Mouse (Mus musculus) liver, embryonic 14.5 days (tissue): Measurements from ENCODE around the gene Tmtc1. TPM values are rescaled to one million over a fixed set of nuclear protein-coding genes. Genes with fewer than 3 reads are reported as not detected.

Experiments used
- ATAC-seq: fragments of 200-750 bp; cut with Nextera tagmentation; 2 replicates; pipeline ENCODE4 v1.8.0; 2017; ENCODE audit warnings: moderate number of reproducible peaks, mild to moderate bottlenecking, moderate library complexity; ENCODE audit not compliant: insufficient read depth
- DNase-seq, 3 experiments: peaks; one replicate each; pipeline ENCODE4 v3.0.0-alpha.2; 2012 to 2013; ENCODE audit warnings: low read depth in 3 of 3, low spot score in 3 of 3
- H3K27ac ChIP-seq: fragments of 300-500 bp; sonication (generic); 2 replicates; pipeline ENCODE4 v1.5.1; 2014; ENCODE audit warnings: moderate library complexity, mild to moderate bottlenecking, control low read depth, inconsistent platforms
- H3K27me3 ChIP-seq: fragments of 300-500 bp; sonication (generic); 2 replicates; pipeline ENCODE4 v1.6.1; 2014; ENCODE audit warnings: mild to moderate bottlenecking, low read length, moderate library complexity; ENCODE audit not compliant: control insufficient read depth, insufficient read depth
- H3K36me3 ChIP-seq: fragments of 300-500 bp; sonication (generic); replicated peaks from 2 replicates; pipeline ENCODE4 v1.6.1; 2014; ENCODE audit warnings: low read depth; ENCODE audit not compliant: control insufficient read depth, insufficient read depth
- H3K4me1 ChIP-seq, 2 experiments: fragments of 200-500 bp in 1 of 2; fragments of 300-500 bp in 1 of 2; sonication (generic) in 1 of 2; replicated peaks; 2 replicates each; pipeline ENCODE4 v1.6.1; 2012 to 2014; ENCODE audit warnings: antibody characterized with exemption in 1 of 2, inconsistent platforms in 1 of 2, low read length in 1 of 2; ENCODE audit not compliant: control insufficient read depth in 2 of 2, insufficient read depth in 2 of 2
- H3K4me2 ChIP-seq: fragments of 300-500 bp; sonication (generic); 2 replicates; pipeline ENCODE4 v1.6.1; 2014; ENCODE audit warnings: low read depth, mild to moderate bottlenecking, control low read depth, moderate library complexity
- H3K4me3 ChIP-seq, 2 experiments: fragments of 200-500 bp in 1 of 2; fragments of 300-500 bp in 1 of 2; sonication (generic) in 1 of 2; 2 replicates each; pipeline ENCODE4 v1.5.1; 2012 to 2014; ENCODE audit warnings: low read depth in 2 of 2, low read length in 2 of 2, mild to moderate bottlenecking in 2 of 2, control low read depth in 1 of 2, inconsistent platforms in 1 of 2, moderate library complexity in 1 of 2; ENCODE audit not compliant: insufficient read depth in 1 of 2
- H3K9ac ChIP-seq: fragments of 300-500 bp; sonication (generic); replicated peaks from 2 replicates; pipeline ENCODE4 v1.6.1; 2014; ENCODE audit warnings: mild to moderate bottlenecking, control low read depth, moderate library complexity
- H3K9me3 ChIP-seq: fragments of 300-500 bp; sonication (generic); 2 replicates; pipeline ENCODE4 v1.6.1; 2016; ENCODE audit warnings: low read length, mixed read lengths; ENCODE audit not compliant: control insufficient read depth
- CTCF ChIP-seq: IDR thresholded peaks from 2 replicates; pipeline ENCODE4 v1.5.1; 2016; ENCODE audit warnings: antibody characterized with exemption, low read depth, control low read depth
- EP300 ChIP-seq: IDR thresholded peaks from 2 replicates; pipeline ENCODE4 v1.6.1; 2016; ENCODE audit warnings: antibody characterized with exemption, low read depth
- WGBS: fragments of 180-500 bp; shearing (Covaris S2); extraction: QIAGEN DNeasy Blood & Tissue Kit; methylation state at CpG from one replicate; pipeline ENCODE4 v1.1.7; 2014; ENCODE audit not compliant: insufficient replicate concordance; 5-methylcytosine and 5-hydroxymethylcytosine counted together
- polyA plus RNA-seq, 2 experiments: library from polyadenylated mRNA; depleted of rRNA in 1 of 2; stranded (reverse) in 1 of 2; unstranded in 1 of 2; fragments of >200 nt; fragmentation: Nextera tagmentation in 1 of 2; extraction: Ambion mirVana in 1 of 2; gene quantifications; 2 replicates each; pipeline versions ENCODE4 v1.2.1 to v1.2.3; 2012 to 2014

Gene Tmtc1
- polyA plus RNA-seq (2012; rRNA removed) (0.08 and 0.09 TPM in 2 replicates), polyA plus RNA-seq (2014; fragmentation: Nextera tagmentation; extraction: Ambion mirVana) (0.04 and 0.28 TPM in 2 replicates)

DNA sequence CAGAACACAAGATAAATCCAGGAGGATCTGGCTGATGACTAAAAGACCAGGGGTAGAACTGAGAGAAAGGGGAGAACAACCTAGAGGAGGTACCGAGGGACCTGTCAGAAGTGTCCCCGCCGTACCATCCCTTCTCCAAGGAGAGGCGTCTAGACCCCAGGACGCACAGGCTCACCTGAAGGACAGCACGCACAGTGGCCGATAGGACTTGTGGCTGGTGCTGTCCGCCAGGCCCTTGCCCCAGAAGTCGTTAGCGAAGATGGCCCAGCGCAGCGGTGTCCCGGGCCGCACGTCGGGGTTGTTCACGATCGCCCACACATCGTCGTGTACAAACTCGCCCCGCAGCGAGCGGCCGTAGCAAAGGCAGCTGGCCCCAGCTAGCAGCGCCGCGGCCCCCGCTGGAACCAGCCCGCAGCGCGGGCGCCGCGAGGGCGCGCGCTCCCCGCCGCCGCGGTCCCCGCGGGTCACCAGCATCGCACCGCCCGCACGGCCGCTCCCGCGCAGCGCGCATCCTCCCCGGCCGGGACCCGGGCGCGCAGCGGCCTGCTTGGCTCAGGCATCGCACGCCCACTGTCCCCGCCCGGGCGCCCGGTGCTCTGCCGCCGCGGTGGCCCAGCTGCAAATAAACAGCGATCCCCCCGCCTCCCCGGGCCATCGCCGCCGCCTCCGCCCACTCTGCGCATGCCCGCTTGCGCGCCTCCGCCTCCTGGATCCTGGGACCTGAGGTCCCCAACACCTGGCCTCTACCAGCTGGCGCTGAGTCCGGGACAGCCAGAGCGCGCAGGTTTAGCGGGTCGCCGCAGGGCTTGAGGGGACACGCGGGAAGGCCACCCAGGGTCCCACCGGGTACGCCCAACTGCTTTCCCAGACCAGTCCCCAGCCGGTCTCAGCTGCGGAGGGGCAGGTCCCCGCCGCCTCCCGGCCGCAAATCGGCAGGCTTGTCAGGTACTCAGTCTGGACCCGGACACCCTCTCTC, at the start of gene Tmtc1:
TSS of gene Tmtc1 (minus strand) at position 664 of the 976 bp plus-strand sequence.
- Histone ChIP-seq H3K36me3 (no peaks in the 10 kb centered on the region), H3K4me2 (peak within 1 kb of the TSS; percentile 70), H3K27me3 (peaks cover 62% of the 10 kb centered on the region), H3K27ac (no peak within 1 kb of the TSS), H3K4me3 (peak within 1 kb of the TSS; percentile 50 to 53), H3K9me3 (no peaks in the 10 kb centered on the region), H3K9ac (no peak within 1 kb of the TSS), H3K4me1 (no peaks in the 10 kb centered on the region; a peak in 1 of 4 replicates)
- 1% methylated on average over 99 of the region's 99 CpGs for WGBS
- TF ChIP-seq EP300 = no peak
- no peak for TF ChIP-seq CTCF
- peak; percentile 50 for ATAC-seq
- peak in 2 of 3 experiments; percentile 5 to 17 for DNase-seq

DNA sequence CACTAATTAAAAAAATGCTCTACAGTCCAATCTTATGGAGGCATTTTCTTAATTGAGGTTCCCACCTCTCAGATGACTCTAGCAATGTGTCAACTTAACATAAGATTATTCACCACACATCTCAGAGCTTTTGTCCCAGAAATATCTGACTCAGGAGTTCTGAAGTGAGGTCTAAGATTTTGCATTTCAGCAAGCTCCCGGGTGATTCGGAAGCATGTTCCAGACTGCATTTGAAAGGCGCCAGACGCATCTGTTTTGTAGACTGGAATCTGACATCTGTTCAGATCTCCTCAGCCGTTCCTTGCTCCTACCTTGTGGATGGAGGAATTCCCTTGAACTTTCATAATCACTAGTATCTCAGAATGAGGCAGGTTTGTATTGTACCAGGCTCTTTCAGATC, 47.7 kb upstream of the Tmtc1 start:
- Histone ChIP-seq H3K4me2 (no peak overlapping the region), H3K27ac (no peak overlapping the region), H3K9ac (no peak overlapping the region), H3K27me3 (no peaks in the 10 kb centered on the region), H3K36me3 (no peaks in the 10 kb centered on the region), H3K4me1 (no peaks in the 10 kb centered on the region), H3K9me3 (no peaks in the 10 kb centered on the region), H3K4me3 (no peak overlapping the region)
- ATAC-seq (no peak), DNase-seq (no peak)
- WGBS = 79% methylated on average over 5 of the region's 5 CpGs
- TF ChIP-seq CTCF (no peak), EP300 (no peak)

- WGBS = 68% methylated on average over 3 of the region's 3 CpGs
- no peak overlapping the region for H3K4me3 ChIP-seq
Observed at GRCm38 (mm10) chr6:148486756-148487155, 42.6 kb upstream of the Tmtc1 start.

DNA sequence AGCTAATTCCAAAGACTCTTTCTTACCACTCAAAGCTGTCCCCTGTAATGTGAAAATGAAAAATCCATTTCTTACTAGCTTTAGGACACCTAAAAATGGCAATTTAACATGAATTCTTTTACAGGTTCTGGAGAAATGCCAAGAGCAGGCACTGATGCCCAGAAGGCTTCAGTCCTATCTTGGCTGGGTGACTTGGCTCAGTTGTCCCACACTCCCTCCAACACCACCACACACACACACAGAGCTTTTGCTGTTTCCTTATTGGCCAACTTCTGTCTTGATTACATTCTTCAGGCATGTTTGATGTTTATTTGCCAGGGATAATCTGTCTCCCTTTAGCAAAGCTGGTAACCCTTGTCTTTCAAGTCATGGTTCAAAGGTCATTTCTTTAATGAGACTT, 37.7 kb upstream of the Tmtc1 start:
- Histone ChIP-seq H3K4me1 (no peaks in the 10 kb centered on the region), H3K27ac (no peak overlapping the region), H3K4me3 (no peak overlapping the region), H3K9ac (no peak overlapping the region), H3K9me3 (no peaks in the 10 kb centered on the region), H3K4me2 (no peak overlapping the region), H3K36me3 (no peaks in the 10 kb centered on the region), H3K27me3 (no peaks in the 10 kb centered on the region)
- ATAC-seq (no peak), DNase-seq (no peak)
- TF ChIP-seq EP300 (no peak), CTCF (no peak)

More at GRCm38 (mm10) chr6:148486756-148487155, 42.6 kb upstream of the Tmtc1 start:
- no peaks in the 10 kb centered on the region for H3K36me3 ChIP-seq
- no peaks in the 10 kb centered on the region for H3K4me1 ChIP-seq
- H3K27ac ChIP-seq = no peak overlapping the region
- DNase-seq = no peak
- H3K27me3 ChIP-seq = no peaks in the 10 kb centered on the region
- no peak overlapping the region for H3K9ac ChIP-seq
- no peak overlapping the region for H3K4me2 ChIP-seq
- TF ChIP-seq EP300 (no peak), CTCF (no peak)
- ATAC-seq = no peak
- H3K9me3 ChIP-seq = no peaks in the 10 kb centered on the region

- no peak overlapping the region for H3K27ac ChIP-seq
- no peak overlapping the region for H3K4me2 ChIP-seq
- 49% methylated on average over 2 of the region's 2 CpGs for WGBS
- TF ChIP-seq EP300 (no peak), CTCF (no peak)
- H3K27me3 ChIP-seq = no peaks in the 10 kb centered on the region
- DNase-seq = no peak
- ATAC-seq = no peak
- no peaks in the 10 kb centered on the region for H3K9me3 ChIP-seq
- H3K4me3 ChIP-seq = no peak overlapping the region
- H3K4me1 ChIP-seq = no peaks in the 10 kb centered on the region
- H3K9ac ChIP-seq = no peak overlapping the region
- H3K36me3 ChIP-seq = no peaks in the 10 kb centered on the region
Observed at GRCm38 (mm10) chr6:148479671-148480237, 35.6 kb upstream of the Tmtc1 start.
